Mouse (Mus musculus): ENCODE data around the gene Gm9844. TPM values are rescaled to one million over a fixed set of nuclear protein-coding genes. Genes with fewer than 3 reads are reported as not detected.
"Not testable (repeated sequence)": the region's sequence is repeated elsewhere in the genome, so short reads cannot be mapped to it uniquely, and the experiment has no call there.

Gene Gm9844
- polyA plus RNA-seq, 1 experiment = 58.0 TPM

DNA sequence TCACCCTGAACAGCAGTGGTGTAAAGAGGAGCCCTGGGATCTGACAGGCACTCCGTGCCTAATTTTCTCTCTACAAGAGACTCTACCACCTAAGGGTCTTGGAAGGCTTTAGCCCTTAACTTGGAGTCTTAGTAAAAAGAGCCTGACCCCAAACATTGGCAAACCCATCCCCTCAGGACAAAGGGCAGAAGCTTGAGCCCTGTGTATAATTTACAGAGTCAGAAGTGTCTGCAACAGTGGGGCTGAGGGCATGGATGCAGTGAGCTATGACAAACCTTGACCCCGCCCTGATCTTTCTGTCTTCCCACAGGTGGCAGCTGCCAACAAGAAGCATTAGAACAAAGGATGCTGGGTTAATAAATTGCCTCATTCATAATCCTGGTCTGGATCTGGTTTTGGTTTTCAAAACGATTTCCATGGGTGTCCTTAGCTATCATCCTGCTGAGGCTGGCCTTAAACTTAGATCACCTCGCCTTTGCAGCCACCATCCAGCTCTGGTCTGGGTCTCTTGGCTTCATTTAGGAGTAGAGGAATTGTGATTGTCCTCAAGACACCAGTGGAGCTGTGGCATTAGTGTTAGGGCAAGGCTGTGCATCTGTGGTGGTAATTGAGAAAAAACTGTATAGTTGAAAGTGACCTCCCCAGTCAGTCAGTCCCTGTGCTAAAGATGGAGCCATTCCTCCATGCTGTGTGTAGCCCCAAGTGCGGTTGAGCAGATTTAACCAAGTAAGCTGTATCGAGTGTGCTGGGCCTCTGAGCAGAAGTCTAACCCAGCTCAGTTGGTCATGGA is 27.6 kb downstream of the Gm9844 start:
- DNase-seq (ENCODE audit: low read depth) = no peak
- TF ChIP-seq POLR2A (IDR thresholded peaks at IDR 0.05; ENCODE audit: borderline replicate concordance, extremely low read depth, insufficient read depth, insufficient read length, poor library complexity, severe bottlenecking) (no peak), CTCF (IDR thresholded peaks at IDR 0.05; ENCODE audit: borderline replicate concordance, extremely low read depth, insufficient read depth, insufficient read length) (no peak)

DNA sequence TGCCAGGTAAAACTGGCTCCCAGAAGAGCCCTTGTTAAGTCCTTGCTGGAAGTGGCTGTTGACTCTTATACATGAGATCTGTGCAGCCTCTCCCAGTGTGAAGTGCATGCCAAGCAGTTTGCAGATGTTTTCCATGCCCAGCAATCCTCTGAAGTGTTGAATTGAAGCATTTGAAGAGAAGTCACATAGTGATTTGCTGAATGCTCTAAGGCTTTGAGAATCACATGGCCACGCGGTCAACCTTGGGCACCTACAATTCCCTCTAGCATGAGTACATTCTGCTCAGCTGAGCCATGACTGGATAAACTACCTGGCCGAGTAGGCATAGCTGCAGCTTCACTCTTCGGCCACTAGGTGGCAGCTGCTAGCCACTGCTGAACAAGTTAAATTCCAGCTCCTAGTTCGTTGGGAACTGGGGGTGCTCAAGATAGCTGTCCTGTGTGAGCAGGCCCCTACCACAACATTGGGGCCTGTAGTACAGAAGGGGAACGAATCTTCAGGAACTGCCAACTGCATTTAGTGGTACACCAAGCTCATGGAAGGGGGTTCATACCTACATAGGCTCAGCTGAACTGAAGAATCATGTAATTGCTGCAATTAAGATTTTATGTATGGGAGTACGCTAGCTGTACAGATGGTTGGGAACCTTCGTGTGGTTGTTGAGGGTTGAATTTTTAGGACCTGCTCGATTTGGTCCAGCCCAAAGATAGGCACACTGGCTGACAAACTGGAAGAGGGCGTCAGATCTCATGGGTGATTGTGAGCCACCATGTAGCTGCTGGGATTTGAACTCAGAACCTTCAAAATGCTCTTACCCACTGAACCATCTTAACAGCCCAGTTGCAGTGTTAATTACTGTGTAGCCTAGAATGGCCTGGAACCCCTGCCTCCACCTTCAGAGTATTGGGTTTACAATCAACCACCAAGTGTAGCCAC is 28.5 kb downstream of the Gm9844 start:
- peak; percentile 90 for DNase-seq (ENCODE audit: low read depth)
- TF ChIP-seq POLR2A (IDR thresholded peaks at IDR 0.05; ENCODE audit: borderline replicate concordance, extremely low read depth, insufficient read depth, insufficient read length, poor library complexity, severe bottlenecking) = no peak
- TF ChIP-seq CTCF (IDR thresholded peaks at IDR 0.05; ENCODE audit: borderline replicate concordance, extremely low read depth, insufficient read depth, insufficient read length) = peak; percentile 95

DNA sequence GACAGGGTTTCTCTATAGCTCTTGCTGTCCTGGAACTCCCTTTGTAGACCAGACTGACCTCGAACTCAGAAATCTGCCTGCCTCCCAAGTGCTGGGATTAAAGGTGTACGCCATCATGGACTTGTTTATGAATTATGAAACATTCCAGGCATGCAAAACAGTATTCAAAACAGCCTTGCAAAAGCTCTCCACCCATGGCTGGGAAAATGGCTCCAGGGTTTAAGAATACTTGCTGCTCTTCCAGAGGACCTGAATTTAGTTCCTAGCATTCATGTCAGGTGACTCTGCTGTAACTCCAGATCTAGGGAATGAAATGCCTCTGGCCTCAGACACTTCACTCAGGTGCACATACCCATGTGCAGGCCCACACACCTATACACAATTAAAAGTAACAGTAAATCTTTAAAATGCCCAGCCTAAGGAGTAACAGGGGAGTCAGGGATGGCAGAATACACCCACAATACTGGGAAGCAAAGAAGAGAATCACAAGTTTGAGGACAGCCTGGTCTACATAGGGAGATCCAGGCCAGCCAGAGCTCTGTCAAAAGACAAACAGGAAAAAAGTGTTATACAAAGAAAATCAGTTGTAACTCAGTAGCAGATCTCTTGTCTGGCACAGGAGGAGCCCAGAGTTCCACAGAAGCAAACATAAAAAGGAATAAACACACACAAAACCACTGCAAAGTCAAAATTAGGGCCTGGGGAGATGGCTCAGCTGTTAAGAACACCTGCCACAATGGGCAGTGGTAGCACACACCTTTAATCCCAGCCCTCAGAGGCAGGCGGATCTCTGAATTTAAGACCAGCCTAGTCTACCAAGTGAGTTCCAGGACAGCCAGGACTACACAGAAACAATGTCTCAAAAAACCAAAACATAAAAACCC is 29.5 kb downstream of the Gm9844 start:
- TF ChIP-seq POLR2A (IDR thresholded peaks at IDR 0.05; ENCODE audit: borderline replicate concordance, extremely low read depth, insufficient read depth, insufficient read length, poor library complexity, severe bottlenecking) = no peak
- no peak for DNase-seq (ENCODE audit: low read depth)

DNA sequence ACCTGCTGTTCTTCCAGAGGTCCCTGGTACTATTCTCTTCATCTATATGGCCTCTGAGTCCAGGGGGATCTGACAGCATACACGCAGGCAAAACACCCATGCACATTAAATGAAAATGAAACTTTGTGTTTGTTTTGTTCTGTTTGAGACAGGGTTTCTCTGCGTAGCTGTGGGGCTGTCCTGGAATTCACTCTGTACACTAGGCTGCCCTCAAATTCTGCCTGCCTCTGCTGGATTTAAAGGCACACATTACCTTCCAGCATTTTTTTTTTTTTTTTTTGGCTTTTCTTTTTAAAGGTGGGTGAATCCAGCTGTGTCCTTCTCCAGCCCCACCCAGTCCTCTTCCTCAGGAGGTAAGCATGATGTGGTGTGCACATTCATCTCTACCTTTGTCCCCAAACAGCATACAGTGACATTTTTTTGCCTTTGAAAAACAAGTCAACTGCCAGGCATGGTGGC is 30.1 kb downstream of the Gm9844 start:
- TF ChIP-seq CTCF (IDR thresholded peaks at IDR 0.05; ENCODE audit: borderline replicate concordance, extremely low read depth, insufficient read depth, insufficient read length) (no peak), POLR2A (IDR thresholded peaks at IDR 0.05; ENCODE audit: borderline replicate concordance, extremely low read depth, insufficient read depth, insufficient read length, poor library complexity, severe bottlenecking) (no peak)
- no peak for DNase-seq (ENCODE audit: low read depth)

DNA sequence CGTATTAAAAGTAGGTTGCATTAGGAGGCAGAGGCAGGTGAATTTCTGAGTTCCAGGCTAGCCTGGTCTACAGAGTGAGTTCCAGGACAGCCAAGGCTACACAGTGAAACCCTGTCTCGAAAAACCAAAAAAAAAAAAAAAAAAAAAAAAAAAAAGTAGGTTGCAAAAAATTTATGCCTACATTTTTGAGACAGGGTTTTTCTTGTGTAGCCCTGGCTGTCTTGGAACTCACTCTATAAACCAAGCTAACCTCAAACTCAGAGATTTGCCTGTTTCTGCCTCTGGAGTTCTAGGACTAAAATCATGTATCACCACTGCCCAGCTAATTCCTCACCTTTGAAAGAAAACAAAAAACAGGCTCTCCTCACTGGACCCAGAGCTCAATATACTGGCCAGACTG is 33.7 kb downstream of the Gm9844 start:
- DNase-seq (ENCODE audit: low read depth) = not testable (repeated sequence)

DNA sequence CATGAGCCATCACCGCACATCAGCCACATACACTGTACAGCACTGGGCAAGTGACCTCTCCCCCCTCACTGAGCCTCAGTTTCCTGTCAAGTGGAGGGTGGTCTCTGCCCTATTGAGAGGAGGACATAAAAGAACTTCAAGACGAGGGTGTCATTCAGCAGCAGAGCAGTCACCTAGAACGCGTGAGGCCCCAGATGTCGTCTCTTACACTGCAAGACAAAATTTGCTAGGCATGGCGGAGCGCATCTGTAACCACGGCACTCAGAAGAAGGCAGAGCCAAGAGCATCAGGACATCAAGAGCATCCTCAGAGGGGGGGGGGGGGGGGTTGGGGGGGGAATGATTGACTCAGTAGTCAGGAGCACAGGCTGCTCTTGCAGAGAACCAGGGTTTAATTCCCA is 34.3 kb downstream of the Gm9844 start:
- TF ChIP-seq CTCF (IDR thresholded peaks at IDR 0.05; ENCODE audit: borderline replicate concordance, extremely low read depth, insufficient read depth, insufficient read length) (no peak), POLR2A (IDR thresholded peaks at IDR 0.05; ENCODE audit: borderline replicate concordance, extremely low read depth, insufficient read depth, insufficient read length, poor library complexity, severe bottlenecking) (no peak)
- no peak for DNase-seq (ENCODE audit: low read depth)

DNA sequence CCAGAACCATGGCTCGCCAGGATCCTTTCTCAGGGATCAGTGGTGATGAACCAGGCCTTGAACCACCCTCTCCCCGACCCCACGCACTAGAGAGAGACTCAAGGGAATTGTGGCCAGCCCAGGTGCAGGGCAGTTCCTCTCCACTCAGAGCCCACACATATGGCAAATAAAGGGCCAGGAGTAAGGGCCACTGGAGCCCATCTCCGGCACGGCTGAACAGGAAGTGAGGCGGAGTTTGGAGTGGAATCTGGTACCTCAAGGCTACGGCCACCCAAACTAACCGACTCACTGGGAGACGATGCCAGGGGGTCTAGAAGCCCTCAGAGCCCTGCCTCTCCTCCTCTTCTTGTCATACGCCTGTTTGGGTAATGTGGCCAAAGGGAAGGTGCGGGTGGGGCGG is 35.2 kb downstream of the Gm9844 start, which contains the start of gene Cd79a:
Cd79a (plus strand) TSS at position 158 of the 400 bp plus-strand sequence.
- TF ChIP-seq CTCF (IDR thresholded peaks at IDR 0.05; ENCODE audit: borderline replicate concordance, extremely low read depth, insufficient read depth, insufficient read length) = no peak
- TF ChIP-seq POLR2A (IDR thresholded peaks at IDR 0.05; ENCODE audit: borderline replicate concordance, extremely low read depth, insufficient read depth, insufficient read length, poor library complexity, severe bottlenecking) = no peak
- DNase-seq (ENCODE audit: low read depth) = no peak

DNA sequence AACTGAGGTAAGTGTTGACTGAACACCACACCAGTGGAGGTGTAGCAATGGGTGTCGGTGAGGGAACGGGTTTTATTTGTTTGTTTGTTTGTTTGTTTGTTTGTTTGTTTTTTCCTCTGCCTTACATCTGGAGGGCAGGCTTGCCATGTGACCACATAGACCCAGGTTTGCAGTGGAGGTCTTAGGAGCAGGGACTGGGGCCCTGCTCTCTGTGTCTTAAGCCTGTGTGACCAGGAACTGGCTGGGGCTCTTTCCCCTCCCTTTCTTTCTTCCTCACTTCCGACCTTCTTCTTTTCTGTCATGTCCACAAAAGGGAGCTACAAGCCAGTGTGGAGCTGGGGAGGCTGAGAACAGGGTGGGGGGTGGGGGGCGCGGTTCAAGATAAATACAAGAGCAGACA is 35.9 kb downstream of the Gm9844 start:
- TF ChIP-seq CTCF (IDR thresholded peaks at IDR 0.05; ENCODE audit: borderline replicate concordance, extremely low read depth, insufficient read depth, insufficient read length) (no peak), POLR2A (IDR thresholded peaks at IDR 0.05; ENCODE audit: borderline replicate concordance, extremely low read depth, insufficient read depth, insufficient read length, poor library complexity, severe bottlenecking) (no peak)
- no peak for DNase-seq (ENCODE audit: low read depth)

DNA sequence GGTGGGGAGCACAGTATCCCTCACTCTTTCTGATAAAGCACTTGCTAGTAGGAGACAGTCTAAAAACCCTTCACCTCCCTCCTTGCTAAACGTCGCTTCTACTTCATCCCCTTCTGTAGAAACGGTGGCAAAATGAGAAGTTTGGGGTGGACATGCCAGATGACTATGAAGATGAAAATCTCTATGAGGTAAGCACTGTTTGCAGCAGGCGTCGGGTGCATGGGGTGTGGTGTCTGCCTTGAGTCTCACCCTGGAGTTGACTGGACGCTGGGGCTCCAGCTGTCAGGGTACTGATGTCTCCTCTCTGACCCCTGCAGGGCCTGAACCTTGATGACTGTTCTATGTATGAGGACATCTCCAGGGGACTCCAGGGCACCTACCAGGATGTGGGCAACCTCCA is 39.1 kb downstream of the Gm9844 start:
- no peak for DNase-seq (ENCODE audit: low read depth)
- TF ChIP-seq POLR2A (IDR thresholded peaks at IDR 0.05; ENCODE audit: borderline replicate concordance, extremely low read depth, insufficient read depth, insufficient read length, poor library complexity, severe bottlenecking) = no peak
- no peak for TF ChIP-seq CTCF (IDR thresholded peaks at IDR 0.05; ENCODE audit: borderline replicate concordance, extremely low read depth, insufficient read depth, insufficient read length)

DNA sequence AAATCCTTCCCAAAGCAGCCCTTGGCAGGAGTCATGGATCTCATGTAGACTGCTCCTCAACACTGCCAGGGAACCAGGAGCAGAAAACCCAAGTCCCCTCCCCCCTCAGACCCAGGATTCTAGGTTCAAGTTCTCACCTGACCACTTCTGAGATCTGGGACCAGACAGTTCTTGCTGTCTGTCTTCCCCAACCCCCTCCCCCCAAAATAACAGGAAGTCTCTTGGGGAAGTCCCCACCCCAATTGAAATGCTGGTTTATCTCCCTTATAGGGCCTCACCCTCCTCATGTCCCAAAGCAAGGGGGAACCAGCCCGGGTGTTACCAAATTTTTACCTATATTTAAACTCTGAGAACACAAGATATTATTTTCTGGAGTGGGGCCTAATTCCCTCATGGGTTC is 39.8 kb downstream of the Gm9844 start:
- no peak for DNase-seq (ENCODE audit: low read depth)
- TF ChIP-seq POLR2A (IDR thresholded peaks at IDR 0.05; ENCODE audit: borderline replicate concordance, extremely low read depth, insufficient read depth, insufficient read length, poor library complexity, severe bottlenecking) (no peak), CTCF (IDR thresholded peaks at IDR 0.05; ENCODE audit: borderline replicate concordance, extremely low read depth, insufficient read depth, insufficient read length) (no peak)

DNA sequence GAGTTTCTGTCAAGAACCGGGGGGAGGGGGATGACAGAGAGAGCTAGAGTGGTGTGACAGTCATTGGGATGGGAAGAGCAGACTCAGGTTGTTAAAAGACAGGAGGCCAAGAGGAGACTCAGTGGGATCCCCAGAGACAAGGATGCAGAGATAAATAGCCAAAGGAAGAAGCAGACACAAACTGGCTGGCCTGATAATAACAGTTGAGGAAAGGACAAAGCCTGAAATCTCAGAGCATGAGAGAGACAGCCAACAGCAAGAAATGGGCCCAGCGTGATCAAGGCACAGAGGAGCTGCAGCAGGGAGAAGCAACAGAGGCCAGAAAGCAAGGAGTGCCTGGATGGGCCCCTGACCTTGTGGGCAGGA is 40.2 kb downstream of the Gm9844 start:
- no peak for DNase-seq (ENCODE audit: low read depth)
- no peak for TF ChIP-seq CTCF (IDR thresholded peaks at IDR 0.05; ENCODE audit: borderline replicate concordance, extremely low read depth, insufficient read depth, insufficient read length)
- no peak for TF ChIP-seq POLR2A (IDR thresholded peaks at IDR 0.05; ENCODE audit: borderline replicate concordance, extremely low read depth, insufficient read depth, insufficient read length, poor library complexity, severe bottlenecking)
